Mouse (Mus musculus) left cerebral cortex, postnatal 10 days (tissue): ENCODE measurements around the gene Fam69a. TPM values are rescaled to one million over a fixed set of nuclear protein-coding genes. Genes with fewer than 3 reads are reported as not detected.
"Not testable (repeated sequence)": the region's sequence is repeated elsewhere in the genome, so short reads cannot be mapped to it uniquely, and the experiment has no call there.

Source experiments
- DNase-seq, 2 experiments: peaks; one replicate each; pipeline ENCODE4 v3.0.0; 2021 to 2022; ENCODE audit warnings: low spot score in 2 of 2, mixed read lengths in 1 of 2; ENCODE audit errors: extremely low spot score in 1 of 2
- intact Hi-C: fragments of 180-260 bp; cut with DNase I; formaldehyde crosslinking; loops from one replicate; pipeline ENCODE4 v1.15.1; 2025
- total RNA-seq, 2 experiments: library from RNA; stranded (reverse); gene quantifications; 2 replicates each; pipeline ENCODE4 v1.2.3; 2021

Fam69a gene
- 10 to 100 TPM; 55.3 to 60.5 TPM for total RNA-seq

- intact Hi-C loops, result loop anchor here (5.0 kb wide), 2 partner anchors 50 to 65 kb away; no protein-coding TSS in a partner anchor
- DNase-seq, result peak; percentile 81 to 95
Measured at GRCm38 (mm10) chr5:107986967-107987834, at the start of gene Fam69a. Gene Fam69a, minus strand, starts transcription at chr5:107987085.

GRCm38 (mm10) chr5:108035523-108035922, 48.6 kb upstream of the Fam69a start:
- intact Hi-C loops, result no loop called here
- DNase-seq, result no peak

- intact Hi-C loops, result loop anchor here (5.0 kb wide), 1 partner anchor 112 kb away; no protein-coding TSS in a partner anchor
- peak in 1 of 2 experiments; percentile 49 for DNase-seq
Measured at GRCm38 (mm10) chr5:108034194-108034593, 47.3 kb upstream of the Fam69a start.

DNA sequence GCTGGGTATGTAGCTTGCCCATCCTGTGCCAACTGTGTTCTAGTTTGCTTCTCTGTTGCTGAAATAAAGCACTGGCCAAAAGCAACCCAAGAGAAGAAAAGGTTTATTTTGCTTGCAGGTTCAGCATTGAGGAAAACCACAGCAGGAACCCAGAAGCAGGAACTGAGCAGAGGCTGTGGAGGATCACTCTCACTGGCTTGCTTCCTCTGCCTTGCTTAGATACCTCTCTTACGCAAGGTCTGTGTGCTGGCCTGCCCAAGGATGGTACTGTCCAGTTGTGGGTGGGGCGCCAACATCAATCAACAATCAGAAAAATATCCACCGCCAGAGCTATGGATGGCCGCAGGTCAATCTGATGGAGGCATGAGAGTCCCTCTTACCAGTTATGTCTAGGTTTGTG, 44.4 kb upstream of the Fam69a start:
- DNase-seq, result no peak
- intact Hi-C loops, result loop anchor here (5.0 kb wide), 1 partner anchor 109 kb away; no protein-coding TSS in a partner anchor

DNA sequence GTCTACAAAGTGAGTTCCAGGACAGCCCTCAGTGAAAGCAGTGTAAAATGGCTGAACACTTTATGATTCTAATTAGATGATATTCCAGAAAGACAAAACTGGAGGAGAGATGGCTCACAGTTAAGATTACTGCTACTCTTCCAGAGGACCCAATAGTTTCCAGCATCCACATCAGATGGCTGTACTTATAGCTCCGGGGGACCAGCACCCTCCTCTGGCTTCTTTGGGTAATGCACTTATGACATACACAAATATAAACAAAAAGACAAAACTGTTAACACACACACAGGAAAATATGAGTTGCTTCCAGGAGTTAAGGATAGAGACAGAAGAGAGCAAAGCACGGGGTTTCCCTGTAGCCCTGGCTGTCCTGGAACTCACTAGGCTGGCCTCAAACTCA, 43.1 kb upstream of the Fam69a start:
- no peak for DNase-seq
- intact Hi-C loops, result loop anchor here (5.0 kb wide), 1 partner anchor 108 kb away; no protein-coding TSS in a partner anchor

DNA sequence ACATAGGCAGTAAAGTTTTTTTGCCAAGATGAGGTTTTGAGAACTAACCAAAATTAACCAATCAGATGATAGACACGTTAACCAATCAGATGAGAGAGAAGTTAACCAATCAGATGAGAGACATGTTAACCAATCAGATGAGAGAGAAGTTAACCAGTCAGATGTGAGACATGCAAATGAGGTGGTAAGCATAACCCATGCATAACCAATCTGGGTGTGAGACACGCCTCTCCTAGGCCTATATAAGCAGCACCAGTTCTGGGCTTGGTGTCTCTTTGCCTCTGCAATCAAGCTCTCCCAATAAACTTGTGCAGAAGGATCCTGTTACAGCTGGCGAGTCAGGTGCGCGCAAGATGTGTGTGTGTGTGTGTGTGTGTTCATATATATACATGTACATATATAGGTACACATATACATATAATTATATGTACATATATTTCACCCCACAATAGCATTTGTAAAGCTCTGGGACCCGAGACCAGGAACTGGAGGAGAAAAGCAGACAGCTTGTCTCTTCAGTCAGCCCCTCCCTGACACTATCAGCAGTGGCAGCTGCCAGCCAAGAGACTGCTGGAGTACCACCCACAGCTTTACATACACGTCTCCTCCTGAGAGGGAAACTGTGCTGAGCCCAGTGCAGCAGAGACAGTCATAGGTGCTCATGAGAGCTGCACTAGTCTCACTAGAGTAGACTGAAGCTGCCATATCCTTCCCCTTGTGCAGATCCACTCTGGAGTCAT, 42.1 kb upstream of the Fam69a start:
- intact Hi-C loops, DNase-seq: not testable (repeated sequence)

- no peak for DNase-seq
- intact Hi-C loops, result no loop called here
Measured at GRCm38 (mm10) chr5:108028230-108028629, 41.3 kb upstream of the Fam69a start.

DNA sequence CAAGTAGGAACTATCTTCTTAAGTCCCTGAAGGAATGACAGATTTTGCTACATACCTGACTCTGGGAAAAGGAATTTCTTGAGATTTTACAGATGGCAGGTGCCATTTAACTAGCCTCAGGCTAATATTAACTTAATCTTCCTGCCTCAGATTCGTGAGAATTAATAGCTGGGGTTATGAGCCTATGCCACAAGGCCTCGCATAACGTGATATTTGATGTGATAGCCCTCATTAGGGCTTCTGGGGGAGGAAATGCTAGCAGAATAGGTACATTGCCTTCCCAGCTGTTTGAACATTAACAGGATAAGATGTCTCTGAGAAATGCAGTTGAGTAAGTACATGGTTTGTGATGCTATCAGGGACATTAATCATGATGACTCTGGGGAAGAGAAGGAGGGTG, 34.5 kb upstream of the Fam69a start:
- intact Hi-C loops, result no loop called here
- DNase-seq, result no peak

DNA sequence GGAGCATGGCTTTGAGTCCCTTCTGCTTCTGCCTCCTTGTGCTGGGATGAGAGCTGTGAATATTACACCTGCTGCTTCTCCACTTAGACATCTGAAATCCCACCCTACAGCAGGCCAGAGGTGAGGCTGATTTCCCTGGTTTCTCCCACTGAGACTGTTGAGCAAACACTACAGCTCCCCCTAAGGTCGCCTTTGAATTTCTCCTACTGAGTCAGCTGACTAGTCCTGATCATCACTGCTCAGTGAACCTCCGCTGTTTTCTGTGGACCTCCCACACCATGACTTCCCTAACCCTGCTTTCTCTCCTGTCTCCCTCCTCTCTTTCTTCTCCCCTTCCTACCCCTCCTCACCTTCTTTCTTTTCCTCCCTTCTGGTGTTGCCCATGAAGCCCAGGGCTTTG, 32.5 kb upstream of the Fam69a start:
- DNase-seq, result no peak

DNA sequence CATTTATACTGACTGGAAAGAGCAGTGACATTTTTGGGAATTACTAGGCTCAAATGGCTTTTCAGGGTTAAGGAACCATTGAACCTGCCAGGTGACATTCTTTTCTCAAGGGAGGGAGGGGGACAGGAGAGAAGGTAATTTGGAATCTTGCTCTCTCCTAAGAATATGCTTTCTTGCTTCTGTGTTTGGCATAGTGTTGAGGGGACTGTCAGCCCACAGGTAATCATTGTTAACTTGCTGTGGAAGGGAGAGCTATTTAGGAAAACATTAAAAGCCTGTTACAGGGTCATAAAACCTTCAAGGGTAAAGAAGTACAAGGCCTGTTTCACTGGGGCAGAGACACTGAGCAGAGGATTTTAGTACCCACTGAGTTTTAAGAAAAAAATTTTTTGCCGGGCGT, 30.3 kb upstream of the Fam69a start:
- DNase-seq, result no peak
- intact Hi-C loops, result no loop called here

More for the DNA sequence above, 32.5 kb upstream of the Fam69a start:
- intact Hi-C loops, result no loop called here

GRCm38 (mm10) chr5:108015422-108015821, 28.5 kb upstream of the Fam69a start:
- intact Hi-C loops, result no loop called here
- peak in 1 of 2 experiments; percentile 49 for DNase-seq

DNA sequence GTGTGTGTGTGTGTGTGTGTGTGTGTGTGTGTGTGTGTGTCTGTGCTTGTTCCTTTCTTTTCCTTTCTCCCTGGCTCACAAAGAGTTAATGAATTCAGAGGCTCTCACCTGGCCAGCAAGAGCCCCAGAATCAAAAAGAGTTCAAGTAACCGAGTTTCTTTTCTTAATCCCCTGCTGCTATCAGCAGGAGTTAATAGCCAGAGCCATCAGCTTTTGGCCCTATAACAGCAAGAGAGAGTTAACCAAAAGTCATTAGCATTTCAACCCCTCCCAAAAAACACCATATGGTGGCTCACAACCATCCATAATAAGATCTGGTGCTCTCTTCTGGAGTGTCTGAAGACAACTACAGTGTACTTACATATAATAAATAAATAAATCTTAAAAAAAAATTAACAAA, 27.3 kb upstream of the Fam69a start:
- no peak for DNase-seq
- intact Hi-C loops, result no loop called here

DNA sequence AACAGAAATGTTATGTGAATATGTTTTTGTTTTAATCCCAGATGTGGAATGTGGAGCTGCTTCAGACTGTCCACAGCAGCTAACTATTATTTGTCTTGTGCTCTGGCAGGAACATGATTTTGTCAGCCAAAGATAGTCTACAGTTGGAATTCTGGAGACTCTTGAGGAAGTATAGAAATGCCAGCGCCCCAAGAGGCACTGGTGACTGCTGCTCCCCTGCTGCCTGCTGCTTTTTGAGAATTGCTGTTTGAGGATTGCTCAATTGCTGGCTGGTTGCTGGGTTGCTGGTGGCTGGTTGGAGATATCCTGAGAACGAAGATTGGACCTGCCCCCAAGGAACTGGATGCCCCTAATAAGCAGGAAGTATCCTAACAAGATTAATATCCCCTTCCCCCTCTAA, 22.8 kb upstream of the Fam69a start:
- intact Hi-C loops, result no loop called here
- DNase-seq, result no peak

GRCm38 (mm10) chr5:108005134-108005533, 18.2 kb upstream of the Fam69a start:
- intact Hi-C loops, result no loop called here
- no peak for DNase-seq

DNA sequence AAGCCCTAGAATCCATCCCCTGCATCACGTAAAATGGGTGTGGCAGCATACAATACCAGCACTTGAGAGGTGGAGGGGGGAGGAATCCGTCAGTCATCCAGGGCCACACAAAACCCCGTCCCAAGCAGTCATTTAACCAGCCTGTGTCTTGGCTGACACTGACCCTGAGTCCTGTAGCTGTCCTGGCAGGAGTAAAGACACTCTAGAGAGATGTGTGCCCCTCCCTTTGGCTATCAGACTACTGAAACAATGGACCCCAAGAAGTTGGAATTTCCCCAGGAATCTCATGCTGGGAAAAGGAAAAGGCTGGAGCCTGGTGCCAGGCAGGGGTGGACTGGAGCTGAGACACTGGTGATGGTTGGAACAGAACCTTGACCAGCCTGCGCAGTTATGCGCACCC, 15.8 kb upstream of the Fam69a start:
- peak in 1 of 2 experiments; percentile 42 for DNase-seq
- intact Hi-C loops, result no loop called here

GRCm38 (mm10) chr5:108000776-108001548, 14.1 kb upstream of the Fam69a start:
- peak; percentile 39 to 69 for DNase-seq
- intact Hi-C loops, result no loop called here

DNA sequence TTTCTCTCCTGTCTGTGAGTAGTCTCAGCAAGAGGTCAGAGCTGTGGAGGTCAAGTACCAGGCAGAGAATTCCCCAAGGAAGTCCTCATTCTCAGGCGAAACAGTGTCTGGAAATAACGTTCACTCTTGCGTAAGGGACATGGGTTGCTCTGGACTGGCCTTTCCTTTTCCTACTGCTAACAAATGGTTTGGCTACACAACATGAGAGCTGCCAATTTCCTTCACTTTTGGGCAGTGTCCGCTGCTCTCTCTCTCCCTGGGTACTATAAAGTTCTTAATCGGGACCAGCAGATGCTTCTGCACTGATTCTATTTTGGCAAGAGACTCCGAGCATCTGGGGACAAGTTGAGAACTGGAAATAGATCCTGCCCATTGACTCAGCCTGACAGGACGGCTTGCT, 10.8 kb upstream of the Fam69a start:
- intact Hi-C loops, result no loop called here

GRCm38 (mm10) chr5:107995936-107996335, 9.1 kb upstream of the Fam69a start:
- intact Hi-C loops, result no loop called here
- DNase-seq, result no peak

More for the DNA sequence above, 10.8 kb upstream of the Fam69a start:
- no peak for DNase-seq

- intact Hi-C loops, result loop anchor here (5.0 kb wide), 2 partner anchors 51 to 66 kb away; no protein-coding TSS in a partner anchor
- no peak for DNase-seq
Measured at GRCm38 (mm10) chr5:107987835-107988251, 958 bp upstream of the Fam69a start.
